Mouse (Mus musculus) liver, embryonic 14.5 days (tissue): ENCODE data around the gene Ifit3b. TPM values are rescaled to one million over a fixed set of nuclear protein-coding genes. Genes with fewer than 3 reads are reported as not detected.
A peak's percentile ranks its signal among the peaks of the same experiment; 100 is the strongest.
"Not testable (repeated sequence)": the region's sequence is repeated elsewhere in the genome, so short reads cannot be mapped to it uniquely, and the experiment has no call there.

ENCODE experiments used
- ATAC-seq: fragments of 200-750 bp; cut with Nextera tagmentation; 2 replicates; pipeline ENCODE4 v1.8.0; 2017; ENCODE audit warnings: moderate number of reproducible peaks, mild to moderate bottlenecking, moderate library complexity; ENCODE audit not compliant: insufficient read depth
- DNase-seq, 3 experiments: peaks; one replicate each; pipeline ENCODE4 v3.0.0-alpha.2; 2012 to 2013; ENCODE audit warnings: low read depth in 3 of 3, low spot score in 3 of 3
- H3K27ac ChIP-seq: fragments of 300-500 bp; sonication (generic); 2 replicates; pipeline ENCODE4 v1.5.1; 2014; ENCODE audit warnings: moderate library complexity, mild to moderate bottlenecking, control low read depth, inconsistent platforms
- H3K27me3 ChIP-seq: fragments of 300-500 bp; sonication (generic); 2 replicates; pipeline ENCODE4 v1.6.1; 2014; ENCODE audit warnings: mild to moderate bottlenecking, low read length, moderate library complexity; ENCODE audit not compliant: control insufficient read depth, insufficient read depth
- H3K36me3 ChIP-seq: fragments of 300-500 bp; sonication (generic); replicated peaks from 2 replicates; pipeline ENCODE4 v1.6.1; 2014; ENCODE audit warnings: low read depth; ENCODE audit not compliant: control insufficient read depth, insufficient read depth
- H3K4me1 ChIP-seq, 2 experiments: fragments of 200-500 bp in 1 of 2; fragments of 300-500 bp in 1 of 2; sonication (generic) in 1 of 2; replicated peaks; 2 replicates each; pipeline ENCODE4 v1.6.1; 2012 to 2014; ENCODE audit warnings: antibody characterized with exemption in 1 of 2, inconsistent platforms in 1 of 2, low read length in 1 of 2; ENCODE audit not compliant: control insufficient read depth in 2 of 2, insufficient read depth in 2 of 2
- H3K4me2 ChIP-seq: fragments of 300-500 bp; sonication (generic); 2 replicates; pipeline ENCODE4 v1.6.1; 2014; ENCODE audit warnings: low read depth, mild to moderate bottlenecking, control low read depth, moderate library complexity
- H3K4me3 ChIP-seq, 2 experiments: fragments of 200-500 bp in 1 of 2; fragments of 300-500 bp in 1 of 2; sonication (generic) in 1 of 2; 2 replicates each; pipeline ENCODE4 v1.5.1; 2012 to 2014; ENCODE audit warnings: low read depth in 2 of 2, low read length in 2 of 2, mild to moderate bottlenecking in 2 of 2, control low read depth in 1 of 2, inconsistent platforms in 1 of 2, moderate library complexity in 1 of 2; ENCODE audit not compliant: insufficient read depth in 1 of 2
- H3K9ac ChIP-seq: fragments of 300-500 bp; sonication (generic); replicated peaks from 2 replicates; pipeline ENCODE4 v1.6.1; 2014; ENCODE audit warnings: mild to moderate bottlenecking, control low read depth, moderate library complexity
- H3K9me3 ChIP-seq: fragments of 300-500 bp; sonication (generic); 2 replicates; pipeline ENCODE4 v1.6.1; 2016; ENCODE audit warnings: low read length, mixed read lengths; ENCODE audit not compliant: control insufficient read depth
- CTCF ChIP-seq: IDR thresholded peaks from 2 replicates; pipeline ENCODE4 v1.5.1; 2016; ENCODE audit warnings: antibody characterized with exemption, low read depth, control low read depth
- EP300 ChIP-seq: IDR thresholded peaks from 2 replicates; pipeline ENCODE4 v1.6.1; 2016; ENCODE audit warnings: antibody characterized with exemption, low read depth
- WGBS: fragments of 180-500 bp; shearing (Covaris S2); extraction: QIAGEN DNeasy Blood & Tissue Kit; methylation state at CpG from one replicate; pipeline ENCODE4 v1.1.7; 2014; ENCODE audit not compliant: insufficient replicate concordance; 5-methylcytosine and 5-hydroxymethylcytosine counted together
- polyA plus RNA-seq, 2 experiments: library from polyadenylated mRNA; depleted of rRNA in 1 of 2; stranded (reverse) in 1 of 2; unstranded in 1 of 2; fragments of >200 nt; fragmentation: Nextera tagmentation in 1 of 2; extraction: Ambion mirVana in 1 of 2; gene quantifications; 2 replicates each; pipeline versions ENCODE4 v1.2.1 to v1.2.3; 2012 to 2014

The Ifit3b gene
- polyA plus RNA-seq, 2 experiments, result 0.21 to 0.24 TPM

DNA sequence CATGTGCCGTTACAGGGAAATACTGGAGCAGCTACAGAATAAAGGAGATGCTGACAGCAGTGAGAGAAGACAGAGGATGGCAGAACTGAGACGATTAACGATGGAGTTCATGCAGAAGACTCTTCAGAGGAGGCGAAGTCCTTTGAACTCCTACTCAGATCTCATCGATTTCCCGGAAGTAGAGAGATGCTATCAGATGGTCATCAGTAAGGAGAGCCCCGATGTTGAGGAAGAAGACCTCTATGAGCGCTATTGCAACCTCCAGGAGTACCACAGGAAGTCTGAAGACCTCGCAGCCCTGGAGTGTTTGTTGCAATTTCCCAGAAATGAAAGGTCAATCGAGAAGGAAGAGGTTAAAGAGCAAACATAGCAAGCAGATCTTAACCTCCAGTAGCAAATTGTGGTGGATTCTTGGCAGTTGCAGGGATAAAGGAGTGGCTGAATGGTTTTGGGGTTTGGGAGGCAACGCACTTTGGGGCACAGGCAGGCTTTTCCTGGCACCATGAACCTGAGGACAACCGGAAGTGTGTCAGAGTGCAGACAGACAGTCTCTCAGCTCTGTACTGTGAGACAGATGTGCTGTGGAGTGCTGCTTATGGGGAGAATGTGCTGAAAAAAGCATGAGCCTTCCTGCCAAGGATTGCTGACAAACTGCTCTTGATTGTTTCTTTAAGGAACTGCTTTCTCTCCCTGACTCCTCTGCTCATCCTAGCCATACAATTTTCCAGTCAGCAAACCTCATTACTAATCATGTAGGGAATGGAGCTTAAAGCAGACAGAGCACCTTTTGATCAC lies 19.7 kb upstream of the Ifit3b start:
- H3K36me3 ChIP-seq, H3K27me3 ChIP-seq, H3K4me1 ChIP-seq, DNase-seq, H3K9me3 ChIP-seq, H3K9ac ChIP-seq, H3K4me2 ChIP-seq, H3K27ac ChIP-seq, H3K4me3 ChIP-seq: not testable (repeated sequence)
- WGBS, result 47% methylated on average over 6 of the region's 12 CpGs
- peak; percentile 42; the same call in 1 of the 2 replicates for ATAC-seq

- TF ChIP-seq CTCF, result no peak
- Histone ChIP-seq H3K9ac (no peak overlapping the region), H3K4me2 (no peak overlapping the region), H3K9me3 (no peaks in the 10 kb centered on the region), H3K27me3 (no peaks in the 10 kb centered on the region), H3K36me3 (no peaks in the 10 kb centered on the region), H3K4me1 (no peaks in the 10 kb centered on the region), H3K27ac (no peak overlapping the region), H3K4me3 (no peak overlapping the region)
- DNase-seq (no peak), ATAC-seq (no peak)
Observed at GRCm38 (mm10) chr19:34588959-34589358, 18.8 kb upstream of the Ifit3b start.

DNA sequence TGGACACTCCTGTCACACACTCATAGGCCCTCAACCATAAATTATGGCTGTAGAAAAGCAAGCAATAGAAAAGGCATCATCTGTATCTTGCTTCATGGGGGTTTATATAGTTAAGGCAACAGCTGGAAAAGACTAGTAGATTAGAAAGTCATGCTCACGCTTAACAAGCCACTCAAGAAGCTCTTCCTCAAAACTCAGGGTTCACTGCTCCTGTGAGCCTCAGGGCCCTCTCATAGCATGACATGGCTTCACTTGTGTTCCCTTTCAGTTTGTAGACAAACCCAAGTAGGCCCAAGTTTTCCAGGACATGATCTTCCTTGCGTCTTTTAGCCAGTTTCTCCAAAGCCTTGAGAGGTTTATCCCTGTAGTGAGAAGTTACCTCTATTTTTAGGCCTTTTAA lies 14.3 kb upstream of the Ifit3b start:
- ATAC-seq, result no peak
- no peaks in the 10 kb centered on the region for H3K4me1 ChIP-seq

DNA sequence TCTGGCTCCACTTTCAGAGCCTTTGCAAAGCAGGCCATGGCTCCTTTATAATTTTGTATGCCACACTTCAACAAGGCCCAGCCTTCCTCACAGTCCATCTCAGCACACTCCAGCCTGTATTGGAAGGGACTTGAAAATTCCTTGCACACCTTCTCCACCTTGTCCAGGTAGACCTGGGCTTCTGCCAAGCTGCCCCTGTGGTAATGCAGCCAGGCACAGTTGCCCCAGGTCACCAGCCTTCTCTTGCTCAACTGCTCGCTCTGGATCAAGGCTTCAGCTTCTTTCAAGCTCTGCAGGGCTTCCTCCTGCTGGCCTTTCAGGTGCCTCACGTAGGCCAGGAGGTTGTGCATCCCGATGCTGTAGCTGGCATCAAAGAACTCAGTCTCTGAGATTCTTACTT lies 13.2 kb upstream of the Ifit3b start:
- not testable (repeated sequence) for ATAC-seq, H3K4me3 ChIP-seq, H3K27me3 ChIP-seq, H3K4me1 ChIP-seq, H3K4me2 ChIP-seq, H3K36me3 ChIP-seq, H3K9me3 ChIP-seq, DNase-seq, H3K9ac ChIP-seq, H3K27ac ChIP-seq
- WGBS, result 51% methylated on average over 3 of the region's 3 CpGs

More for the DNA sequence above, 14.3 kb upstream of the Ifit3b start:
- TF ChIP-seq CTCF (no peak), EP300 (no peak)
- H3K36me3 ChIP-seq, result no peaks in the 10 kb centered on the region
- no peak overlapping the region for H3K4me3 ChIP-seq
- WGBS, result 62% methylated on average over 2 of the region's 2 CpGs
- H3K27me3 ChIP-seq, result no peaks in the 10 kb centered on the region
- no peak overlapping the region for H3K4me2 ChIP-seq
- no peak for DNase-seq
- H3K9ac ChIP-seq, result no peak overlapping the region
- H3K9me3 ChIP-seq, result no peaks in the 10 kb centered on the region
- no peak overlapping the region for H3K27ac ChIP-seq

DNA sequence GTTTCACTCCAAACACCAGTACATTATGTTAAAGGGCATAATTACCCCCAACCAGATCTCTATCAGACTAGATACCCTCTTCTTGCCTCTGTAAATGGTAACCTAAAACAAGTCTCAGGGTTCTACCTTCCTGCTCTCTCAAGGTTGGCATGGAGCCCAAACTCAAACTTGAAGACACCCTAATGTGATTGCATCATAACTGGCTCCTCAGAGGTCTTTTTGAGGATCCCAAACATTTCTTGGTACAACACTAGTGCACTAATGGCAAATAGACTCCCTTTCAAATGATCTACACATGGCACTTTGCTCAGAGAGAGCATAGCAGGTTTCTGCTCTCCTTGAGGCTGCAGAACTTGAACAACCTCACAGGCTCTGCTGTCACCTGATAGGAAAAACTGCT lies 11.0 kb upstream of the Ifit3b start:
- Histone ChIP-seq H3K27me3 (no peaks in the 10 kb centered on the region), H3K27ac (no peak overlapping the region), H3K4me3 (no peak overlapping the region), H3K4me1 (no peaks in the 10 kb centered on the region), H3K4me2 (no peak overlapping the region), H3K9ac (no peak overlapping the region), H3K36me3 (no peaks in the 10 kb centered on the region), H3K9me3 (no peaks in the 10 kb centered on the region)
- DNase-seq, result no peak
- TF ChIP-seq CTCF (no peak), EP300 (no peak)
- ATAC-seq, result no peak
